Mouse (Mus musculus) cerebral cortex, adult 2 months (tissue): ENCODE data around the gene Kmt2b.

ENCODE experiments used
- WGBS: fragments of 180-500 bp; shearing (Covaris S2); methylation state at CpG from one replicate; pipeline ENCODE4 v1.1.7; 2018; 5-methylcytosine and 5-hydroxymethylcytosine counted together

The Kmt2b gene

DNA sequence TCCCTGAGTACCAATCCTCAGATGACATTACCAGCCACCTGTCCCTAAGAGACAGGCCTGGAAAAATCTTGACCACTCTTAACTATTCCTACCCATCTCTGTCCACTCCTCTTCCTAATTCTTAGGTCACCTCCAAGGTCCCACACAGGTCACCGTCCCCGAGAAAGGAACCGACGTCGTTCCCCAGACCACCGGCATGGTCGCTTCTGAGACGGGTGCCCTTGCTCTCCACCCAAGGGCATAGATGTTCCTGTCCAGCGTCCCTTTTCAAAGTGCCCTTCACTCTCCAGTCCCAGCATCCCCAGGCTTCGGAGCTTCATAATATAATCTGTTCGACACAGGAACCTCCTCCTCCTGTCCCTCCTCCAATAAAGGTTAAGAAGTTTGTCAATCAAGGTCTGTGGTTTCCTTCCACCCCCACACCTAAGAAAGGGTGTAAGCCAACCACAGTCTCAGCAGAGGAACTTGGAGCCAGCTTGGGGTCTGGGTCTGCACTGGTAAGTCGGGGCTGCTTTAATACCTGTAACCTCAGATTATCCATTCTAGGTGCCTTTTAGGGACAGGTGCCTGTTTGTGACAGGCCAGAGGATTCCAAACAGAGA is 23.5 kb downstream of the Kmt2b start, which contains the start of gene Igflr1:
TSS of gene Igflr1 (plus strand) at position 458 of the 602 bp plus-strand sequence.
- WGBS = 95% methylated on average over 12 of the region's 12 CpGs

DNA sequence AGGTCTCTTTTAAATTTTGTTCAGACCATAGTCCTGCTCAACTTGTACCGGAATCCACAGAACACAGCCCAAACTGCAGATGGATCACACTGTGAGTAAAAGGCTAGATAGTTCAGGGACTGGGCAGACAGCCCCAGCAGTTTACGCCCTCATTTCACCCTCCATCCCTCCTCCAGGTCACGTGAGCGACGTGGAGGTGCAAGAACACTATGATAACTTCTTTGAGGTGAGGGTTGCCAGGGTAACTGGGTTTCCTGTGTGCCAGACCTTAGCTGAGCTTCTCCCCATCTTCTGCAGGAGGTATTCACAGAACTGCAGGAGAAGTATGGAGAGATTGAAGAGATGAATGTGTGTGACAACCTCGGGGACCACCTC is 24.6 kb downstream of the Kmt2b start:
- 20% methylated on average over 6 of the region's 6 CpGs for WGBS

- under 1% methylated on average over 45 of the region's 45 CpGs for WGBS
Measured at GRCm38 (mm10) chr7:30563117-30563905, 25.2 kb downstream of the Kmt2b start, which contains the start of the genes U2af1l4, Gm49396 and Psenen. Gene U2af1l4, plus strand, starts transcription at chr7:30563301. Gene Gm49396, plus strand, starts transcription at chr7:30563344. Gene Psenen, minus strand, starts transcription at chr7:30563627.

- under 1% methylated on average over 27 of the region's 27 CpGs for WGBS
Measured at GRCm38 (mm10) chr7:30562526-30563116, 25.9 kb downstream of the Kmt2b start.

GRCm38 (mm10) chr7:30560296-30560695 is 28.2 kb downstream of the Kmt2b start:
- WGBS = 55% methylated on average over 2 of the region's 2 CpGs

DNA sequence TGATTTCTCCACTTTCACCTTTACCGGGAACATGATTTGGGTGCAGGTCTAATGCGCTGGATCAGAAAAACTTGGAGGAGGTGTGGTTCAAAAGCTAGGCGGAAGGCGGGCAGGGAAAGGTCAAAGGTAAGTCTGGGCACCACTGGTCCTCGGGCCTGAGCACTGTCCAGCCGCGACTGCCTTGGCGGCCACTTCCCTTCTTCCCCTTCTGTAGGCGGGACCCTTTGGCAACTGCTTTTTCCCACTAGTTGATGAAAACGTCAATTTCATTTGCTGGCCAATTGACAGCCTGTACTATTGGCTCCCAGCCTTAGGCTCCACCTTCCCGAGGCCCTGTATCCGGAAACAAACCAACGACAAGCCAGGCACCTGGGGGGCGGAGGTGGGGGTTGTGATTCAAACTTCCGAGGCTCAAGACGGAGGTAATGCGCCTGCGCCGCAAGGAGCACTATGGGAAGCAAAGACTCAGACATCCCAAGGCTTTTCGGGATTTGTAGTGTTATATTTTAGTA is 29.0 kb downstream of the Kmt2b start, which contains the start of gene Lin37:
TSS of gene Lin37 (minus strand) at position 396 of the 512 bp plus-strand sequence.
- under 1% methylated on average over 20 of the region's 20 CpGs for WGBS

DNA sequence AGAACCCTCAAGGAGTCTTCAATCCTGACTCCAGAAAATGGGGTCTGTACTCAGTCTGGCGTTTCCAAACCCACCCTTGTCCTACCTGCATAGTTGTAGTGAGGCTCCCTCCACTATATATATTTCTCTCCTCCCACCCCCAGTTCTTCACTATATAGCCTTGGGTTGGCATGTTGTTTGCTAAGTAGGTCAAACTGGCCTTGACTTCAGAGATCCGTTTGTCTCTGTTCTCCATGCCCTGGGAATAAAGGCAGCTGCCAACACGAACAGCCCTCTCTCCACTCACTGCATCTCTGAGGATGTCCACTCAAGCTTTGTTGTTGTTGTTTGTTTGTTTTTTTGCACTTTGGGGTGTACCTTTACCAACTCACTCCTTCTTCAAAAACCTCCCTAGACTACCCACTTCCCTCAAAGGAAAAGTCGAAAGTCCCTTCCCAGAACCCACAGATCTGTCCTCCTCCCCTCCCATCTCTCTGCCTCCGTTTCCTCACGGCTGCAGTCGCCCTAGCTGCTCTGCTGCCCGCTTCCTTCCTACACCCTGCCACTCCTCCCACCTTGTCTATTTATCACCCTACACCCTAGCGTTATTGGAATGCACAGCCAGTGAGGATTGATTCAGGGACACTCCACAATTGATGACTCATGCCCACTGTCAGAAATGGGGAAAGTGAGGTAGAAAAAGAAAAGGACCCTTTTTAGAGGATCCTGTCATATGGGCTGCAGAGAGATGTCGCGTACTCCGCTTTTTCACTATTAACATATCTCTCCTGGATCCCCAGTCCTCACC is 29.7 kb downstream of the Kmt2b start:
- 3% methylated on average over 12 of the region's 12 CpGs for WGBS

DNA sequence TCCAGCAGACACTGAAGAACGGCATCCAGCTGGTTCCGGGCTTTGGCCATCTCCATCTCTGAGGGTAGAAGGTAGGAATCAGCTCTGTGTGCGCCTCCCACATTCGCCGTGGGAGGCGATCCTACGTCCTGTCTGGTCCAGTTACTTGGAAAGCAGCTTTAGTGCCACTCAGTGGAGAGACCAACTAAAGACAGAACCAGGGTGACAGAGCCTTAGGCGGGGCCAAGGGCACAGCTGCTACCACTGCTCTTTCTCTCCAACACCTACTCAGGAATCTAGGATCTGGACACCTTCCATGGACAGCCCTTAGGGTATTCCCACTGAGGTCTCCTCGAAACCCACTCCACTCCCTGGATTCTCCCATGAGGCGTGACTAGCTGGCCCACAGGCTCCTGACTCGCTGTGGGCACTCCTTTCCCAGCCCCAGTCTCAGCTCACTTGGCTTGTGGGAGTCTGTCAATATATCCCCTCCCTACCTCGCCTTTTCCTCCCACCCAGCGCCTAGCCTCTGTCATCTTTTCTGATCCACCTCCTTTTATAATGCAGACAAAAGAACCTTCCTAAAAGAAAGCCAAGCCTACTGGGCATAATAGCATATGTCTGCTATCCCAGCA is 30.5 kb downstream of the Kmt2b start:
- WGBS = 69% methylated on average over 13 of the region's 13 CpGs

- 90% methylated on average over 18 of the region's 18 CpGs for WGBS
Measured at GRCm38 (mm10) chr7:30556894-30557536, 31.5 kb downstream of the Kmt2b start.

DNA sequence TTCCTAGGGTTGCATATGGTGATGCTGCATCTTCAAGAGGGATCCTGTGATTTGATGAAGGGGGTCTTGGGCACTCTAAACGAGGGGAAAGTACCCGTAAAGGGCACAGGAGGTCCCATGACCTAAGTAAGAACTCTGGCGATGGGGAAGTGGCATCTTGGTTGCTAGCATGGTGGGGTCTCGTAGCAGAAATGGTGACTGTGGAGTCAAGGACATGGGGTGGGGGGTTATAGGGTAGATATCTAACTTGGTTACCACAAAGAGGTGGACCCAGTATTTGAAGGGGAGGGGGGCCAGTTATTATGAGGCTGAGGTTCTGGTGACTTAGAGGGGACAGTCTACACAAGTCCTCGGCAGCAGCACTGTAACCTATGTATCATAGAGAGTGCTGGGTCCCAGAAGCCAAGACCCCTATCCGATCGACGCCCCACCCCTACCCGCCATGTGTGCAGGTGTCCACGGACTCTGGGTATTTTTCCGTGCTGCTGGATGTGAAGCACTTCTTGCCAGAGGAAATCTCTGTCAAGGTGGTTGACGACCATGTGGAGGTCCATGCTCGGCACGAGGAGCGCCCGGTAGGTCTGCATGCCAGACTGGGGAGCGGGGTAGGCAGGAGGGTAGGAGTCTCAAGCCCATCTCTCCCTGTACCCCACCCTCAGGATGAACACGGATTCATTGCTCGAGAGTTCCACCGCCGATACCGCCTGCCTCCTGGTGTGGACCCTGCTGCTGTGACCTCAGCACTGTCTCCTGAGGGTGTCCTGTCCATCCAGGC is 34.5 kb downstream of the Kmt2b start:
- WGBS = 80% methylated on average over 22 of the region's 22 CpGs

- WGBS = 1% methylated on average over 23 of the region's 23 CpGs
Measured at GRCm38 (mm10) chr7:30553021-30553589, 35.4 kb downstream of the Kmt2b start.

- under 1% methylated on average over 44 of the region's 44 CpGs for WGBS
Measured at GRCm38 (mm10) chr7:30552102-30553020, 36.2 kb downstream of the Kmt2b start, which contains the start of the genes Hspb6 and Proser3. Gene Hspb6, plus strand, starts transcription at chr7:30552178. Gene Proser3, minus strand, starts transcription at chr7:30552299.

- 2% methylated on average over 10 of the region's 10 CpGs for WGBS
Measured at GRCm38 (mm10) chr7:30551445-30552101, 37.0 kb downstream of the Kmt2b start.

- 95% methylated on average over 1 of the region's 1 CpGs for WGBS
Measured at GRCm38 (mm10) chr7:30550603-30551002, 37.9 kb downstream of the Kmt2b start.

GRCm38 (mm10) chr7:30549880-30550279 is 38.6 kb downstream of the Kmt2b start:
- WGBS = 84% methylated on average over 2 of the region's 2 CpGs

DNA sequence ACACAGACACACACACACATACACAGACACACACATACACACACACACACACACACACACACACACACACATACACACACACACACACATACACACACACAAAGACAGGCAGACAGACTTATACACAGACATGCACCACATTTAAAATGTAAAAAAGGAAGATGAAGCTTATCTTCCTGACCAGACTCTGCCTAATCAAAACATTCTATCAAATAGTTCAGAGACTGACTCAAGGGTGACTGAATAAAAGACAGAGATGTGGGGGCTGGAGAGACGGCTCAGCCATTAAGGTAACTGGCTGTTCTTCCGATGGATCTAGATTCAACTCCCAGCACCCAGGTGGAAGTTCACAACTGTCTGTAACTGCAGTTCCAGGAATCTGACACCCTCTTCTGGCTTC is 44.2 kb downstream of the Kmt2b start:
- WGBS = 96% methylated on average over 2 of the region's 2 CpGs

- WGBS = 92% methylated on average over 7 of the region's 7 CpGs
Measured at GRCm38 (mm10) chr7:30540572-30540971, 48.0 kb downstream of the Kmt2b start.
